Mouse (Mus musculus) bone marrow, adult 2 months (tissue): ENCODE data around the gene Prickle2.

Experiments
- CTCF ChIP-seq: fragments of 200-500 bp; IDR thresholded peaks from 2 replicates; pipeline ENCODE4 v1.5.1; 2011; ENCODE audit warnings: low read length, control low read depth; ENCODE audit not compliant: control insufficient read depth, insufficient read depth
- POLR2A ChIP-seq: fragments of 200-500 bp; IDR thresholded peaks from 2 replicates; pipeline ENCODE4 v1.6.1; 2011; ENCODE audit warnings: low read depth, mild to moderate bottlenecking, control low read depth, low read length, borderline replicate concordance; ENCODE audit not compliant: control insufficient read depth

- TF ChIP-seq CTCF (no peak), POLR2A (no peak)
Observed at GRCm38 (mm10) chr6:92589381-92590065, 116.4 kb downstream of the Prickle2 start.
